Mouse (Mus musculus) cerebellum, adult 2 months (tissue): Measurements from ENCODE around the gene Svip.

Experiments
- CTCF ChIP-seq: fragments of 200-500 bp; IDR thresholded peaks from 2 replicates; pipeline ENCODE4 v1.5.1; 2011; ENCODE audit warnings: low read depth, mild to moderate bottlenecking, control low read depth, low read length, moderate library complexity, borderline replicate concordance; ENCODE audit not compliant: insufficient read depth
- POLR2A ChIP-seq: fragments of 200-500 bp; IDR thresholded peaks from 2 replicates; pipeline ENCODE4 v1.6.1; 2011; ENCODE audit warnings: low read length, control low read depth, borderline replicate concordance; ENCODE audit not compliant: insufficient read depth

DNA sequence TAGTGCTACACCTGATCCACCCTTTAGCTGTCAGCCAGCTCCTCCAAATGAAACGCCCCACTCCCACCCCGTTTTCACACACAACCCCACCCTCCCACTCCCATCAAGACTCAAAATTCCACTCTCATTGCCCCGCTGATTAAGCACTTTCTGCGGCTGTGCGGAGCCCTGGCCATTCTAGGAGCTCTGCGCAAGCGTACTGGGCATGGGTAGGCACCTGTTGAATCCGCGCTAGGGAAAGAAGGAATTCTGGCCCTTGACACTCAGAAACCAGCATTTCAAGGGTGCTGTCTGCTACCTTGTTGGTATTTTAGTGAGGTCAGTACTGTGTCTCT is 445 bp upstream of the Svip start:
- TF ChIP-seq POLR2A (no peak), CTCF (no peak)
